Mouse (Mus musculus): ENCODE data around the gene Msmp.
"Not testable (repeated sequence)": the region's sequence is repeated elsewhere in the genome, so short reads cannot be mapped to it uniquely, and the experiment has no call there.

Gene Msmp

DNA sequence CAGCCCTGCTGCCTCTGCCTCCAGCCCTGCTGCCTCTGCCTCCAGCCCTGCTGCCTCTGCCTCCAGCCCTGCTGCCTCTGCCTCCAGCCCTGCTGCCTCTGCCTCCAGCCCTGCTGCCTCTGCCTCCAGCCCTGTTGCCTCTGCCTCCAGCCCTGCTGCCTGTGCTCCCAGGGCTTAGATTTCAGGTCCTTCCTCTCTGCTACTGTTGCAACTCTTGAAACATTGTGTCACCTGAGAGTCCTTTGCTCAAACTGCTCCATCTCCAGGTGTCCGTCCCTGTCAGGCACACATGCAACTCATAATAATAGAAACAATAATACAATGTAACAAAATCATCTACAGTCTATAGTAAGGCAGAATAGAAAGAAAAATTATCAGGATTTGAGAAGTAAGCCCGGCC lies 12.3 kb upstream of the Msmp start:
- CTCF ChIA-PET: not testable (repeated sequence)

DNA sequence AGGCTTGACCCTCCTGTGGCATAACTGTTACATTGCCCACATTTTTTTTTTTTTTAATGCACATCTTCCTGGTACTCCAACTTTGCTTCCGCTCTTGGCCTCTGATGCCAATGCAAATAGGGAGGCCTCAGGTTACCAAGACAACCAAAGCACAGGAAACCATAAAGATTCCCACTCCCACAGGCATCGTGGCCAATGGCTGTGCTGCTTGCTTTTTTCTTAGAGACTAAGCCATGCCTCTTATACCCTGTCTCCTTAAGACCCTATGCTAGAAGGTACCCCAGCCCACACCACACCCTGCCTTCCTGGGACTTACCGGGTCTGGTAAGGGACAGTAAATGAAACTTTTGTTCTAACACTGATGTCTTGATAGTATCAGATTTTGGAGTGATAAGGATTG lies 9.2 kb upstream of the Msmp start:
- CTCF ChIA-PET: interaction anchor here (0.5 to 0.7 kb wide), 2 partner anchors 9 to 101 kb away, joined by 3 to 6 read pairs; partner anchors contain the start of gene Ccdc107

GRCm38 (mm10) chr4:43591961-43592360 lies 7.7 kb upstream of the Msmp start:
- CTCF ChIA-PET: no interaction called here

- CTCF ChIA-PET: no interaction called here
Measured at GRCm38 (mm10) chr4:43591543-43591942, 7.2 kb upstream of the Msmp start.

- CTCF ChIA-PET: no interaction called here
Measured at GRCm38 (mm10) chr4:43587681-43588080, 3.4 kb upstream of the Msmp start.

DNA sequence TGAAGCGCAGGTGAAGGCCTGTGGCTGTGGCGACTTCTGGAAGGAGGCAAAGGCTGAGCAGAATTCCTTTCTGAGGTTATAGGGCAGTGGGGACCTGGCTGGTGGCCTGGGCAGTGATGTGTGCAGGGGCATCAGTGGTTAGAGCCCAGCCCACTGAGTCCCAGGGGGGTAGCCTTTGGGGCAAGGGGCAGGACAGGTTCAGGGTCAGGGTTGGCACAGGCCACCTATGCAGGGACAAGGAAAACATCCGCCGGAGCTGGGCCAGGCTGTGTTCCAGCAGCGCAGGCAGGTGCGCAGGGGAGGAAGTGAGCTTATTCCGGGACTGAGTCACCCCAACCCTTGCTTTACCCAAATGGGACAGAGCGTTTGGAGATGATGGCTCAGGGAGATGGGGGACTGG lies 2.1 kb upstream of the Msmp start:
- CTCF ChIA-PET: interaction anchor here (0.5 kb wide), 1 partner anchor 99 kb away, joined by 4 read pairs; no protein-coding TSS in a partner anchor

DNA sequence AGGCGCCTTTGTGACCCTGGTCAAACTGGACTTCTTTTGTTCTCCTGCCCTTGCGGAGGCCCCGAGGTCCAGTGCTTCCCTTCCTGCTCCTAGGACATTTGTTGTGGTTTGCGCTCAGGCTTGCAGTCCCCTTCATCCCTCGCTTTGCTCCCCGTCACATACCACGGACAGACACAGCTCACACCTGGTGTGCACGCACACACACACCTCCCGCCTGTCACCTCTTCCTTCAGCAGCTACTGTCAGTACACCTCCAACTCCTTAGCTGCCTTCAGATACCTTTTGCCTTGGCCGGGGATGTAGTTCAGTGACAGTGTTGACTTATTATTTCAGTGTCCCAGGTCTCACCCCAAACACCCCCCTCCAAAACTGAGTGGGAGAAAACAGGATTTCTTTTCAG lies 1.4 kb upstream of the Msmp start:
- CTCF ChIA-PET: no interaction called here

DNA sequence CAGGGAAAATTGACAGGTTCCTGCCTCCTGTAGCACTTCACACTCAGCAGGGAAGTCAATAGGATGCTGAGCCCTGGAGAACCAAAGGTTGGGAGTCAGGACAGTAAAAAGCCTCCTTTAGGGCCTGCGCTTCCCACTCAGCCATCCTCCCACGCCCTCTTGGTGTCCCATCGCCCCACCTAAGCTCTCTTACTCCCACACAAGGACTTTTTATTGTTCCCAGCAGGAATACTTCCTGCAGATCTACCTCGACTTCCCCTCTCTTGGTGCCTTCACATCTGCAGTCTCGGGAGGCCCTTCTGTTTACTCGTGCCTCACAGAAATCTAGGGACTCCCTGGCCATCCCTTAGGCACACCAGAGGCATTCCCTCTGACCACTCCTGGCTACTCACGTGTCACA lies 873 bp downstream of the Msmp start:
- CTCF ChIA-PET: no interaction called here

DNA sequence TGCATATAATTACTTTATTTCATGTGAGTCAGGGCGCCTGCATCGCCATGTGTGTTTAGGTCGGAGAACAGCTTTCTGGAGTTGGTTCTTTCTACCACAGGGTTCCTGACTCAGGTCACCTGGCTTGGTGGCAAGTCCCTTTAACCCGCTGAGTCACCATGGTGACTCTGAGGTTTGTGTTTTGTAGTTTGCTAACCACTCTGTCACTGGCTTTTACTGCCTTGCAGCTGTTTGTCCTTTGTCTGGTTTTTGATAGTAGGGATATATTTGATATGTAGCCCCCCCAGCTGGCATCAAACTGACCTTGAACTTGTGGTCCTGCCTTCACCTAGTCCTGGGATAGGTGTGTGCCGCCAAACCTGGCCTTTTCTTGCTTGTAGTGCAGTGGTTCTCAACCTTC lies 2.1 kb downstream of the Msmp start:
- CTCF ChIA-PET: no interaction called here

- CTCF ChIA-PET: no interaction called here
Measured at GRCm38 (mm10) chr4:43581381-43581780, 2.9 kb downstream of the Msmp start.

GRCm38 (mm10) chr4:43580721-43581120 lies 3.6 kb downstream of the Msmp start:
- CTCF ChIA-PET: no interaction called here

GRCm38 (mm10) chr4:43579731-43580130 lies 4.6 kb downstream of the Msmp start:
- CTCF ChIA-PET: interaction anchor here (0.6 kb wide), 1 partner anchor 647 kb away, joined by 6 read pairs; no protein-coding TSS in a partner anchor

DNA sequence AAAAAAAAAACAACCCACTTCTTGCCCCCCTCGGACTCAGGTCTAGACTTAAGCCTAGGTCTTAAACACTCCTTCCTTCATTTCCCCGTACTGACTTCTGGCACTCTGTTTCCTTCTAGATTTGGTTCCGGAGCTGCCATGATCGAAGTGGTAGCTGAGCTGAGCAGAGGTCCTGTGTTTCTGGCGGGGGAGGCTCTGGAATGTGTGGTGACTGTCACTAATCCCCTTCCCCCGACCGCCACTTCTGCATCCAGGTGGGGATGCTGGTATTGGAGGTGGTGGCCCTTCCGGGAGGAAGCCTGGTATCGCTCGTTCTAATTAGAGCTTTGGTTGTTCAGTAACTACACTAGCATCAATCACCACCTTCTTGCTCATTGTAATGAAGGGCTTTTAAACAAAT lies 5.0 kb downstream of the Msmp start:
- CTCF ChIA-PET: interaction anchor here (0.5 to 1.2 kb wide), 4 partner anchors 14 to 588 kb away, joined by 3 to 10 read pairs (median 6); no protein-coding TSS in a partner anchor

- CTCF ChIA-PET: interaction anchor here (0.5 to 1.2 kb wide), 4 partner anchors 14 to 589 kb away, joined by 3 to 10 read pairs (median 6); no protein-coding TSS in a partner anchor
Measured at GRCm38 (mm10) chr4:43578376-43579204, 5.7 kb downstream of the Msmp start, which contains the start of the genes Rgp1 and Gba2. Rgp1 (plus strand) TSS chr4:43578715. Gba2 (minus strand) TSS chr4:43578873.

GRCm38 (mm10) chr4:43577237-43577881 lies 6.9 kb downstream of the Msmp start:
- CTCF ChIA-PET: no interaction called here

GRCm38 (mm10) chr4:43575356-43575755 lies 8.9 kb downstream of the Msmp start:
- CTCF ChIA-PET: no interaction called here

GRCm38 (mm10) chr4:43573561-43573960 lies 10.7 kb downstream of the Msmp start:
- CTCF ChIA-PET: no interaction called here

GRCm38 (mm10) chr4:43571395-43572045 lies 12.8 kb downstream of the Msmp start:
- CTCF ChIA-PET: no interaction called here

DNA sequence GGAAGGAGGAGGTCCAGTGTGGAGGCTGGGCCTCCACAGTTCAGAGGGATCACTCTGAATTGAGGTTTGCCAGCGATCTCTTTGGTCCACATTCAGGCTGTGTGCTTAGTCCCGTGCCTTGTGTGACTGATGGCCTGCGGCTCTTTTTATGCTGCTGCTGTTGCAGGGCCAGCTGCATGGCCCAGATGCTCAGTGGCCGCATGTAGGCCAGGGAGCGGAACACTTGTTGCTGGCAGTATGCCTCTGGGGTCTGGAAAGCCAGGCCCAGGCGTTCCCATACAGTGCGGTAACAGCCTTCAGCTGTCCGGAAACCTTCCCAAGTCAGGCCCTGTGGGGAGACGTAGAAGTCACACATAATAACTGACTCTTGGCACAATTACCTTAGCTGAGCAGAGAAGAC lies 17.2 kb downstream of the Msmp start:
- CTCF ChIA-PET: no interaction called here

- CTCF ChIA-PET: no interaction called here
Measured at GRCm38 (mm10) chr4:43564231-43564630, 20.1 kb downstream of the Msmp start.

- CTCF ChIA-PET: no interaction called here
Measured at GRCm38 (mm10) chr4:43563601-43563875, 20.8 kb downstream of the Msmp start.

GRCm38 (mm10) chr4:43562769-43563600 lies 21.3 kb downstream of the Msmp start:
- CTCF ChIA-PET: interaction anchor here (1.5 kb wide), 1 partner anchor 11 kb away, joined by 5 read pairs; no protein-coding TSS in a partner anchor
